Mouse (Mus musculus) liver, postnatal 0 days (tissue): ENCODE data around the gene Tesk1. TPM values are rescaled to one million over a fixed set of nuclear protein-coding genes. Genes with fewer than 3 reads are reported as not detected.

Source experiments
- ATAC-seq: fragments of 200-750 bp; cut with Nextera tagmentation; 2 replicates; pipeline ENCODE4 v1.8.0; 2017; ENCODE audit warnings: mild to moderate bottlenecking, moderate library complexity
- DNase-seq: peaks from one replicate; pipeline ENCODE4 v3.0.0-alpha.2; 2016
- H3K27ac ChIP-seq: fragments of 300-500 bp; sonication (generic); 2 replicates; pipeline ENCODE4 v1.5.1; 2014; ENCODE audit warnings: antibody characterized with exemption, moderate library complexity, mild to moderate bottlenecking, low read depth
- H3K27me3 ChIP-seq: fragments of 300-500 bp; sonication (generic); 2 replicates; pipeline ENCODE4 v1.6.1; 2014; ENCODE audit warnings: low read length, control low read depth, mixed read lengths; ENCODE audit not compliant: insufficient read depth
- H3K36me3 ChIP-seq: fragments of 300-500 bp; sonication (generic); replicated peaks from 2 replicates; pipeline ENCODE4 v1.6.1; 2014; ENCODE audit warnings: mild to moderate bottlenecking, control low read depth, low read length, moderate library complexity, mixed read lengths; ENCODE audit not compliant: insufficient read depth
- H3K4me1 ChIP-seq: fragments of 300-500 bp; sonication (generic); 2 replicates; pipeline ENCODE4 v1.6.1; 2014; ENCODE audit warnings: antibody characterized with exemption, mild to moderate bottlenecking, control low read depth; ENCODE audit not compliant: insufficient read depth
- H3K4me2 ChIP-seq: fragments of 300-500 bp; sonication (generic); 2 replicates; pipeline ENCODE4 v1.6.1; 2014; ENCODE audit warnings: low read depth, mild to moderate bottlenecking, low read length, moderate library complexity, mixed read lengths
- H3K4me3 ChIP-seq: fragments of 300-500 bp; sonication (generic); 2 replicates; pipeline ENCODE4 v1.5.1; 2014; ENCODE audit warnings: low read depth, low read length
- H3K9ac ChIP-seq: fragments of 300-500 bp; sonication (generic); replicated peaks from 2 replicates; pipeline ENCODE4 v1.6.1; 2014; ENCODE audit warnings: mild to moderate bottlenecking, moderate library complexity
- H3K9me3 ChIP-seq: fragments of 300-500 bp; sonication (generic); 2 replicates; pipeline ENCODE4 v1.6.1; 2016; ENCODE audit warnings: mild to moderate bottlenecking, control low read depth, low read length, mixed read lengths
- CTCF ChIP-seq: sonication (generic); IDR thresholded peaks from 2 replicates; pipeline ENCODE4 v1.5.1; 2016; ENCODE audit warnings: antibody characterized with exemption, low read depth
- EP300 ChIP-seq: IDR thresholded peaks from 2 replicates; pipeline ENCODE4 v1.6.1; 2016; ENCODE audit warnings: antibody characterized with exemption, low read depth, mild to moderate bottlenecking
- WGBS: fragments of 180-500 bp; shearing (Covaris S2); extraction: QIAGEN DNeasy Blood & Tissue Kit; methylation state at CpG from one replicate; pipeline ENCODE4 v1.1.7; 2014; ENCODE audit not compliant: insufficient replicate concordance; 5-methylcytosine and 5-hydroxymethylcytosine counted together
- polyA plus RNA-seq: library from polyadenylated mRNA; unstranded; fragments of >200 nt; fragmentation: Nextera tagmentation; extraction: Ambion mirVana; gene quantifications from 2 replicates; pipeline ENCODE4 v1.2.1, GENCODE M21; 2015

Gene Tesk1
- polyA plus RNA-seq, 1 experiment from 2014 or later: 1.2 TPM

DNA sequence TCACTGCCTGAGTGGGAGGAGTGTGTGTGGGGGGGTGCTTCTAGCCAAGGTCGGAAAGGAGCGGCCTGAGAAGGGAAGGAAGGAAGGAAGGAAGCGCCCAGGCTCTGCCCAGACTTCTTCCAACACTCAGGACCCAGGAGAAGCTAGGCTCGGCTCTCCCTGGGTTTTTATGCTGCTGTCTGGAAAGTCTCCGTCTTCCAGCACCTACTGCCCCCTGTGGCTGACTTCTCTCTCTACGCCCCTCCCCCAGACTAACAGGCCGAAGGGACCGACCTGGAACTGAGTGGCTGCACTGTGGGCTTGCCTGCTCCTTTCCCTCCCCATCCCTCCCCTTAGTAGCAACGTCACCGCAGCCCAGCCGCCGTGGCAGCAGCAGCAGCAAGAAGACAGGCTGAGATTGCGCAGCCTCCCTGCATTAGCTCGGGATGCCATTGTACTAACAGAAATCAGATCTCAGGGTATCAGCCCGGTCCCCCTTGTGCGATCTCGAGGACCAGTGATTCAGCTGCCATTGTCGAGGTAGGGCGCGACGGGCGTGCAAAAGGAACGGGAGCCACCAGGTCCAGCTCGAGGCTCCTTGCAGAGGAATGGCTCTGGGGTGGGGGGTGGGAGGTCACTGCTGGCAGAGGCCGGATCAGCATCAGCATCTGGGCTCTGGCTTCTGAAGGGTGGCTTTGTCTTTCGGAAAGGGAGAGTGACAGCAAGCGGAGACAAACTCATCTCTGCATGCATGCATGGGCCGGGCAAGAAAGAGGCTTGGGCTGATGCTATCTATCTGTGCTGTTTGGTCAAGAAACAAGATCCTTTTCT lies 35.4 kb upstream of the Tesk1 start:
- ATAC-seq (peak; percentile 78), DNase-seq (peak; percentile 61)
- Histone ChIP-seq H3K4me3 (peak overlapping the region; percentile 22; the same call in 1 of the 2 replicates), H3K27me3 (no peaks in the 10 kb centered on the region), H3K27ac (peak overlapping the region; percentile 66; the same call in 1 of the 2 replicates), H3K4me1 (peaks cover 8% of the 10 kb centered on the region), H3K9ac (no peak overlapping the region), H3K4me2 (peak overlapping the region; percentile 49), H3K36me3 (no peaks in the 10 kb centered on the region), H3K9me3 (no peaks in the 10 kb centered on the region)
- WGBS: 10% methylated on average over 28 of the region's 28 CpGs
- TF ChIP-seq CTCF: peak; percentile 61
- TF ChIP-seq EP300: no peak

DNA sequence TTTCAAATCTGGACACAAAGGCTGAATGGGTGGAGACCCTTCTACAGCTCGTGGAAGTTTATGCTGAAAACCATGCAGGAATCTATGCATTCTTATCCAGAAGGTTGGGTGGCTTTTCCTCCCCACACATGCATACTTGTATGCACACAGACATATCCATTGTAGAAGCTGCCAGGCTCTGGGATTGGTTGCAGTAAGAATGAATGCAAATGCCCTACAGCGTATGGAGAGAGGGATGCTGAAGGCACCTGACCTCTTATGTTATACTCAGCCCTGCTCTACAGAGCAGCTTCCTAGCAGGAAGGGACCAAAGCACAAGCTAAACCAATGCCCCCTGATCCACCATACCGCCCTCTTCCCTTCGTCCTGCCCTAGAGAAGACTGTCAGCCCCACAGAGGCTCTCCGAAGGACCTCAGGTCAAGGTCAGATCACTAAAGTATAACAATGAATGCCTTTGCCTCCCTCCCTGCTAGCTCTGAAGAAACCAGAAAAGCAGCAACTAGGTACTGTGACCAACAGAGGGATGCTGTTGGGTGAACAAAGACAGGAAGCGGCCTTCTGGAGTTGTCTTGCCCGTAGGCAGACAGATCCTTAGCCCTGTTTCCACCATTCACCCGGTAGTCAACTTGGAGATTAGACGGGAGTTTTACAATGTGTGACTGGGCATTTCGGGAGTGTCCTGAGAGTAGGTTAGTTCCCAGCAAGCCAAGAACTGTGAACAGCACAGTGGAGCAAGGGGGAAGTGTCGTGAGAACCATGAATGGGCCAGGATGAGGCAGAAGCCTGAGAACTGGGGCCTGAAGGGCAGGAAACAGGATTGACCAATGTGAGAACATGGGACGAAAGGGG lies 34.4 kb upstream of the Tesk1 start:
- Histone ChIP-seq H3K27me3 (no peaks in the 10 kb centered on the region), H3K9ac (no peak overlapping the region), H3K9me3 (no peaks in the 10 kb centered on the region), H3K4me3 (no peak overlapping the region), H3K27ac (no peak overlapping the region; the same call in 1 of the 2 replicates), H3K36me3 (no peaks in the 10 kb centered on the region), H3K4me1 (peaks cover 5% of the 10 kb centered on the region; the same call in 1 of the 2 replicates), H3K4me2 (no peak overlapping the region)
- TF ChIP-seq EP300 (no peak), CTCF (no peak)
- DNase-seq: no peak
- WGBS: 62% methylated on average over 12 of the region's 12 CpGs
- no peak for ATAC-seq

DNA sequence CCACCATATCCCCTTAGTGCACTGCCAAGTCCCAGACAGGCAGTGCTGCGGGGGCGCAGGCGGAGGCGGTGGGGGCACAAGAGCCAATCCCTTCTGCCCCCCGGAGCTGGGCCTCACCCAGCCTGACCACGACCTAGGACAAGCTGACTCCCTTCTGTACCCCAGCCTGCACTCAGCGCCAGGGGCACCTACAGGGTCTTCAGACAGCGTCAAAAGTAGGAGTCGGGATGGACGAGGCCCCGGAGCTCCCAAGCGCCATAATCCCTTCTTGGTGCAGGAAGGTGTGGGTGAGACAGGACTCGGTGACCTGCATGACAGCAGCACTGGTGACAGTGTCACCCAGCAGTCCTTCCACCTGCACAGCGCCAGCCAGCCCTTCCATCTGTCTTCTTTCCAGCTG lies 27.0 kb upstream of the Tesk1 start:
- ATAC-seq (no peak), DNase-seq (no peak)
- 80% methylated on average over 14 of the region's 14 CpGs for WGBS
- H3K36me3 ChIP-seq: peaks cover 3% of the 10 kb centered on the region
- H3K27ac ChIP-seq: no peak overlapping the region
- TF ChIP-seq CTCF (no peak), EP300 (no peak)
- peaks cover 3% of the 10 kb centered on the region; the same call in 1 of the 2 replicates for H3K4me1 ChIP-seq
- H3K9ac ChIP-seq: no peak overlapping the region
- H3K9me3 ChIP-seq: no peaks in the 10 kb centered on the region
- H3K27me3 ChIP-seq: no peaks in the 10 kb centered on the region
- no peak overlapping the region for H3K4me2 ChIP-seq
- H3K4me3 ChIP-seq: no peak overlapping the region

DNA sequence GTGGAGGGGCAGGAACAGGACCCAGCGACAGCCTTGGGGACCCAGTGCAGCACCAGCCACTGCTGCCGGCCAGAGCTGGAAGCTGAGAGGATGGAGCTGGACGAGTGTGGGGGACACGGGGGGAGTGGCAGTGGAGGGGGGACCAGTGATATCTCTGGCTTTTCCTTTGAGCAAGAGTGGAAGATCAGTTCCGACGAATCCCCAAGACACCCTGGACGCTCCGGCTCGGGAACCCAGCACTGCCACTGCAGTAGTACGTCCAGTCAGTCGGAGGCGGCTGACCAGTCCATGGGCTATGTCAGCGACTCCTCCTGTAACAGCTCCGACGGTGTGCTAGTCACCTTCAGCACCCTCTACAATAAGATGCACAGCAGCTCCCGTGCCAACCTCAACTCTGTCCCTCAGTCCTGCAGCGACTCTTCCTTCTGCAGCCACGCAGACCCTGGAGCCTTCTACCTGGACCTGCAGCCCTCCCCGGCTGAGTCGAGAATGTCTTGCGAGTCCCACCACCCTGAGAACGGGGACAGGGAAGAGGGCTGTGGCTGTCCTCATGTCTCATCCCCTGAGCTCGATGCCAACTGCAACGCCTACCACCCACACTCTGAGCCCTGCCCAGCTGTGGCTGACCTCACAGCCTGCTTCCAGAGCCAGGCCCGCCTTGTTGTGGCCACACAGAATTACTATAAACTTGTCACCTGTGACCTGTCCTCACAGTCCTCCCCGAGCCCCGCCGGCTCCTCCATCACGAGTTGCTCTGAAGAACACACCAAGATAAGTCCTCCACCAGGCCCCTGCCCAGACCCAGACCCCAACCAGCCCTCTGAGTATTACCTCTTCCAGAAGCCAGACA lies 26.3 kb upstream of the Tesk1 start:
- no peaks in the 10 kb centered on the region for H3K9me3 ChIP-seq
- no peak for DNase-seq
- no peak overlapping the region for H3K27ac ChIP-seq
- ATAC-seq: no peak
- TF ChIP-seq EP300 (no peak), CTCF (no peak)
- no peaks in the 10 kb centered on the region for H3K27me3 ChIP-seq
- H3K4me2 ChIP-seq: no peak overlapping the region
- WGBS: 86% methylated on average over 29 of the region's 29 CpGs
- peaks cover 3% of the 10 kb centered on the region for H3K36me3 ChIP-seq
- no peak overlapping the region for H3K9ac ChIP-seq
- H3K4me3 ChIP-seq: no peak overlapping the region
- H3K4me1 ChIP-seq: peaks cover 3% of the 10 kb centered on the region; the same call in 1 of the 2 replicates

DNA sequence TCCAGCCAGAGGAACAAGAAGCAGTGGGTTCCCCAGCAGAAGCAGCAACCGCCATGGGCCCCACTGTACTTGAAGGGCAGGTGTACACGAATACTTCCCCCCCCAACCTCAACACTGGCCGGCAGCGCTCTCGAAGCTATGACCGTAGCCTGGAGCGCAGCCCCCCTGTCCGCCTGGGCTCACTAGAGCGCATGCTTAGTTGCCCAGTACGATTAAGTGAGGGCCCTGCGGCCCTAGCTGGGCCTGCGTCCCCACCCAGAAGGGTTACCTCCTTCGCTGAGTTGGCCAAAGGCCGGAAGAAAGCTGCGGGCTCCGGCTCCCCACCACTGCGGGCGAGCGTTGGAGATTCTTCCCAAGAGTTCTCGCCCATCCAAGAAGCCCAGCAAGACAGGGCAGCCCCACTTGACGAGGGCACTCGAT lies 25.7 kb upstream of the Tesk1 start:
- H3K4me3 ChIP-seq: no peak overlapping the region
- ATAC-seq (no peak), DNase-seq (no peak)
- no peak overlapping the region for H3K27ac ChIP-seq
- H3K9me3 ChIP-seq: no peaks in the 10 kb centered on the region
- H3K4me2 ChIP-seq: no peak overlapping the region
- TF ChIP-seq CTCF (no peak), EP300 (no peak)
- WGBS: 93% methylated on average over 20 of the region's 22 CpGs
- H3K9ac ChIP-seq: no peak overlapping the region
- H3K36me3 ChIP-seq: peaks cover 3% of the 10 kb centered on the region
- peaks cover 3% of the 10 kb centered on the region; the same call in 1 of the 2 replicates for H3K4me1 ChIP-seq
- H3K27me3 ChIP-seq: no peaks in the 10 kb centered on the region
